Mouse (Mus musculus) layer of hippocampus, adult 18-20 months (tissue): ENCODE measurements at regions not wholly inside any gene's neighbourhood (a gene's known extent, or its start where the extent isn't known, plus 50 kb on each side); places are given as distances from the start of the nearest gene placed in this dataset.
"Not testable (repeated sequence)": the region's sequence is repeated elsewhere in the genome, so short reads cannot be mapped to it uniquely, and the experiment has no call there.

Source experiments
- DNase-seq, 2 experiments: peaks; one replicate each; pipeline ENCODE4 v3.0.0; 2022; ENCODE audit warnings: low spot score in 2 of 2

DNA sequence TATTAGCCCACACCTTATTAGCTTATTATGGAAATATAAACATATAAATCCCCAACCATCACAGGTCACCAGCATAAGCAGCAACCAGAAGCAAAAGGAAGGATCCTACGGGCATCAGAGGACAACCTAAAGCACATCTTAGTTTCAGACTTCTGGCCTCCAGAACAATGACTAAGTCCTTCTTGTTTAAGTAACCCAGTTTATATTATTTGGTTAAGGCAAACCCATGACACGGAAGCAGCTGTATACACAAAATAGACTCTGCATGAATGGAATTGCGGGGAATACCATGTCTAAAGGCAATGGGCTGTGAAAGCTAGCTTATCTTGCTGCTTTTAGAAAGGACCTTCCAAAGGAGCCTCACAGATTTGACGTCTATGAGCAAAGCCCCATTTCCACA is 552.9 kb upstream of the Gm10131 start:
- no peak for DNase-seq

DNA sequence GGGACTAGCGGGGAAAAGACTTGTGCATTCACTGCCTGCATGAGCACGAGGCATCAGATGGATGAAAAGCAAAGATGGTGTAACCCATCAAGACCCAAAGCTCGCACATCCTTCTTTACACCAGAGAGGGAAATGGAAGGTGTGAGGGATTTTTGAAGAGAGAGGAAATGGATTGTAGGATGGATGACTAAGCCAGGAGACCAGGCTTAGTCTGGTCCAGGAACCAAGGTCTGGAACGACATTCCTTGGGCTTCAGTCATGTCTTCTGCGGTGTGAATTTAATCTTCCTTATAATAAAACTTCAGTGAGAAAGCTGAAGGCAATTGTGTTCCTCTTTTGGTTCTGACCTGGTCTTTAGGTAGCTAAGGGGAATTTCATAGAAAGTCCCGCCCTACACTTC is 551.0 kb upstream of the Gm10131 start:
- DNase-seq, result no peak

DNA sequence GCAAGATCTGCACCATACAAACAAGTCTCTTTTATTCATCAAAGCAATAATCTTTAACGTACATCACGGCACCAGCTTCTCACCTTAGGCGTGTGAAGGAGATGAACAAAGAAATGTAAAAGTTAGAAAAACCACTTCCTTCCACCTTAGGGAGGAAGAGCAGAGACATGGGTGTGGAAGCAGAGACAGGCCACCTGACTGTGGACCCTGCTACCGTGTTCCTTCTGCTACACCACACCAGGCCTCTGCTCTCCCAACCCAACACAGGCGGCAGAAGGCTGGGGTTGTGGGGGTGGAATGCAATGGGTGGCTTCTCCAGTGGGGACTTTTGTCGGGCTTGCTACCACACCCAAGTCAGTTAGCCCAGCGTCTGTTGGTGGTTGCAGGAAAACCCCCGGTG is 540.2 kb upstream of the Gm10131 start:
- no peak for DNase-seq

- DNase-seq, result not testable (repeated sequence)
Measured at GRCm38 (mm10) chr8:34628221-34628620, 516.7 kb upstream of the Gm10131 start.

DNA sequence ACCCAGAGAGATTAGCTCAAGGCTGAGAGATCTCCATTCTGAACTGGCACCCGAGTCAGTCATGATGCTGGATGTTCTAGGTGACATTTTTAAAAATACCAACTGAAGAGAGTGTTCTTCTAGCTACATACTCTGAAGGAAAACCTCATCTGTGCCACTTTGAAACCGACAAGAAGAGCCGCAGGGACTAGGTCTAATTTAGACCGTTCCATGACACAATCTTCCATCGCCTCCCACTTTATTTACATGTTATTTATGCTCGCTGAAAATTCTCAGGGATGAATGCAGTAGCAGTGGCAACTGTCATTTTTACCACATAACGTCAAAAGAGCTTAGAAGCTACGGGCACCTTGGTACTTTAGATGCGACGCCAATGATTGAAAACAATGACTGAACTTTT is 514.1 kb upstream of the Gm10131 start:
- peak in 1 of 2 experiments; percentile 42 for DNase-seq

DNA sequence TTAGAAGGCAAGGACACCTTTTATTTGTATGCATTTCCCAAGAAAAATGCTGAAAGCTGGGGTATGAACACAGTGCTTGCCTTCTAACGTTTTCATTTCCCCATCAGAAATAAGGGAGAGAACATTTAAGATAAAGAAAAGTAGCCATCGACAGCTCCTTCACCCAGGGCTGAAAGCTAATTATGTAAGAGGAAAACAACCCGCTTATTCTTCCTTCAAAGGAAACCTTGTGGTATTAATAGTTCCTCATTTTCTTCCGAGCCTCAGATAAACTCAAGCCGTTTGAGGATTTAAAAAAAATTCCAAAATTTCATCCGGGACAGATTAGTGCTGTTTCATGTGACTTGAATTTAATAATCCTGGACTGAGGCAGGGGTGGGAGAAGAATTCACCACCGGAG is 512.2 kb upstream of the Gm10131 start:
- no peak for DNase-seq

- DNase-seq, result peak in 1 of 2 experiments; percentile 70
Measured at GRCm38 (mm10) chr8:34622177-34623114, 510.9 kb upstream of the Gm10131 start.

GRCm38 (mm10) chr8:34618046-34618445 is 506.5 kb upstream of the Gm10131 start:
- DNase-seq, result no peak

DNA sequence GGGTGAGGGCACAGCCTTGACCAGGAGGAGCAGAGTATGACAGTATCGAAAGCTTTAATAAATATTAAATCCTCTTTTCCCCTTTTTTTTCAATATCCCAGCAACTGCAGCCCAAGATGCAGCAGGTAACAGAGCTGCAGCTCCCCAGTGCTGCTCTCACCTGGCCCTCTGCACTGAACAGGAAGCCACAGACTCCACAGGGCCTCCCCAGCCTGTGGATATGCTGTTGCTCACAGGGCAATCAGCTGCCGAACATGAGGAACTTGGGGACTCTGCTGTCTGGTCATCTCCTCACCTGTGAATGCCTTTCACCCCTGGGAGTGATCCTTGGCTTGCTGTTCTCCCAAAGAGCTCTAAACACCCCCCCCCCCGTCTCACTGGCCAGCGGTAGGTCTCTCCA is 503.4 kb upstream of the Gm10131 start:
- DNase-seq, result no peak

DNA sequence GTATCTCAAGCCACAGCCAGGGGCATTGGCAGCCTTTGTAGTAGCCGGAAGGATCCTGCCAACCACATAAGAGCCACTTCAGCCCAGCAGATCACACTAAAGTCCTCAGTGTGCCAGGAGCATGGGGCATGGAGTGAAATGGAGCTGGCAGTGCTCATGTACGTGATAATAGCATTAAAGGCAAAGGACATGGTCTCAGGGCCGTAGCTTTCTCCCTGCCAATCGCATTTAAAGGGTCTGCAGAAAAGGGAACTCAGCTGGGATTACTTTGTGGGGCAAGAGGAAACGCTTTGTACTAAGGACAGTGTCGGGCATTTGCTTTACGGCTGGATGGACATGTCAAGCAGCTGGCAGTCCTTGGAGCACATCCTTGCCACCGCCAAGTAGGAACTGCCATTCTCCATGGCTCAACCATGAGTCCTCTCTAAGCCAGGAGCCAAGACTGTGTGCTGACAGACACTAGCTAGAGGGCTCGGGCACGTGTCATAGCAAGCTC is 502.5 kb upstream of the Gm10131 start:
- no peak for DNase-seq

DNA sequence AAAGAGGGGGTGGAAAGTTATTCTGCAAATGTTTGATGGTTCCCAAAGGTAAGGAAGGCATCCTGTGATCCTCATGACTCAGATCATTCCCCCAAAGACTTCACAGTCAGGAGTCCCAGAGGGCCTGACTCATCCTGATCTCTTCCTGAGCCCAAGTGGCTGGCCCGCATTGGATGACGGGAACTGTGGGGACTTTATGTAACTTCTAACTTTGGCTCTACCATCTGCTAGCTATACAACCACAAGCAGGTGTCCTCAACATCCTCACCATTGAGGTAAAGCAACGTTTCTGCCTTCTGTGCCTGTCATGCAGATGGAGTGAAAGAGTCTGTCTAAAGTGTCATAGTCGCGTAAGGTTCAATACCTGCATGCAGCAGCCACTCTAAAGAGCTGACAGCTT is 501.6 kb upstream of the Gm10131 start:
- peak in 1 of 2 experiments; percentile 32 for DNase-seq

DNA sequence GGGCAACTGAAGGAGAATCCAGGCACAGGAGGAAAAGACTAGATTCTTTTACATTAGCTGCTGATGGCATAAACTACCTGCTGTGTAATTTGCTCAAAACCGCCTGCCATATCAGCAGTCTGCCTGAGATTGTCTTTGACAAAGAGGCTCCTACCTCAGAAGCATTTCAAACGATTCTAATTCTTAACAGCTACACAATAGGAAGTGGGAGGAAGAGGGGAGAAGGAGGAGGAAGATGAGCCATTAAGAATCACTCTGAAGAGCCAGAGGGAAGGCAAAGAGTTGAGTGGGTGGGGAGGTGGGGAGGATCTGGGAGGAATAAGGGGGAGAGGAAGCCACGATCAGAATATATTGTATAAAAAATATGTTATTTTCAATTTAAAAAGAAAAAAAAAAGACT is 500.9 kb upstream of the Gm10131 start:
- DNase-seq, result no peak

- DNase-seq, result no peak
Measured at GRCm38 (mm10) chr8:34610186-34610585, 498.6 kb upstream of the Gm10131 start.

DNA sequence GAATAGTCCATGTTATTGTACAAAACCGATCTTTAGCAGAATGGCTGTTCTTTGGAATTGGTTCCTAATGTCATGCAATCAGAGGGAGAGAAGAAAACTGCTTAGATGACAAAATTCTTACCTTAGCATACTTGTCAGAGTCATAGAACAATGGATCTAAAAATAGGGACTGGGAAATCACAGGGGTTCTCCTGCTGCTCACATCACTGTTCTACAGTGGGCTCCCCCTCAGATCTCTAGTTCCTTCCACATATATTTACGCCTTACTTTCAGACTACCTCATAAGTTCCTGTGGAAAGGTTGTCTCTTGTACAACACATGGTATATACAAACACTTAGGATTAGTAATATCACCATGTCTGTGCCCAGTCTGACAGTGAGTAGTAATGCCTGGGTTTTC is 495.9 kb upstream of the Gm10131 start:
- DNase-seq, result no peak

GRCm38 (mm10) chr8:34605031-34605430 is 493.5 kb upstream of the Gm10131 start:
- DNase-seq, result no peak

- DNase-seq, result no peak
Measured at GRCm38 (mm10) chr8:34604581-34604980, 493.0 kb upstream of the Gm10131 start.

DNA sequence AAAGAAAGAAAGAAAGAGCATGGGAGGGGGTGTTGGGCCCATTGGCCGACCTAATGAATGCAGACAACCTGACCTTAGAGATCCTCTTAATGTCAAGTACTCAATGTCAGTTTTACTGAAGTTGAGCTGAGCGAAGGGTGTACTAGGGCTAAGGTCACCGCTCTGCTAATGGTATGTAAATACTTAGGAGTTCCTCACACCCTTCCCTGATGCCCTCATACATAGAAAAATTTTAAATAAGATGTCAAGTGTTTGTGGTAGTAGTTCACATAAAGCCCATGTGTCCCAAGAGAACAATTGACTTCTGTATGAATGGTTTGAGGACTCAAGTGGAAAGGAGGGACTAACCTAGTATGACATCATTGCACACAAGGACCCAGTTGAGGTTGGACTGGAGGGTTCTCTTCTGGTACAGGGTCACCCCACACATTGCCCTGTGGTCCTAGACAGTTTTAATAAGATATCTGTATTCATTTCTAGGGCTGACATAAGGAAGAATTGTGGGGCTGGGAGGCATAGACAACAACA is 490.0 kb upstream of the Gm10131 start:
- DNase-seq, result no peak

DNA sequence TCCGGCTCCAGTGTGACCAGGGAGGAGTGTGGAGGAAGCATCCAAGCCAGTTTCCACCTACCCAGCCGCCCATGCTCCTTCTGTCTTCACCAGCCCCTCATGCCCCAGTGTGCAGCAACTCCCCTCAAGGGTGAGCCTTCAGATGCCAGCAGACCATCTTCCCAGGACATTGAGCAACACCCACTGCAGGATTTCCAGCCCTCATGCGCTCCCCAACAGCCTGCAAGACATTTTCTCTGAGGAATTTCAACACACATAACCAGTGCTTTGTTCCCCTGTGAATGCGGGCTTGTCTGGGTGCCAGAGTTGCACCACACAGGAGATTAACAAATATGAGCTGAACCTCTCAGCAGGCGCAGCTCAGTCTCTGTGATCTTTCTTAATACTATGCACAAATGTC is 489.3 kb upstream of the Gm10131 start:
- DNase-seq, result peak in 1 of 2 experiments; percentile 39

DNA sequence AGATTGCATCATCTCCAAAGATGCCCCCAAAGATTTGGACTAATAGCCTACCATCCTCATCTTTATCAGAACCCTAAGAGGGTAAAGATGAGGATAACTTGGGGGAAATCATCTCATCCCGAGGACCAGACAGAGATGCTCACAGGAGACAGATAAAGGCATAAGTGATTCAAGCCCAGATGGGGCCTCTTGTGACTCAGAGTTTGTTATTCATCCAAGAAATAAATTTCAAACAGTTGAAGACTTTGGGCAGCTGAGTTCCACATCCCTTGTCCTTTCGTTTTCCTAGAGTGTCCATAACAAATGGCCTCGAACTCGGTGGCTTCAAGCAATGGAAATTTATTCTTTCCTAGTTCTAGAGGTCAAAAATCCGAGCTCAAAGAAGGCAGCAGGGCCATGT is 485.1 kb upstream of the Gm10131 start:
- DNase-seq, result peak in 1 of 2 experiments; percentile 35

GRCm38 (mm10) chr8:34590976-34591749 is 479.6 kb upstream of the Gm10131 start:
- DNase-seq, result no peak

GRCm38 (mm10) chr8:34578043-34578442 is 466.5 kb upstream of the Gm10131 start:
- no peak for DNase-seq

- no peak for DNase-seq
Measured at GRCm38 (mm10) chr8:34574009-34574408, 462.5 kb upstream of the Gm10131 start.
